Mouse (Mus musculus): Measurements from ENCODE around the gene Cd109. TPM values are rescaled to one million over a fixed set of nuclear protein-coding genes. Genes with fewer than 3 reads are reported as not detected.

Gene Cd109
- polyA plus RNA-seq, 1 experiment from 2014 or later: 6.1 TPM

DNA sequence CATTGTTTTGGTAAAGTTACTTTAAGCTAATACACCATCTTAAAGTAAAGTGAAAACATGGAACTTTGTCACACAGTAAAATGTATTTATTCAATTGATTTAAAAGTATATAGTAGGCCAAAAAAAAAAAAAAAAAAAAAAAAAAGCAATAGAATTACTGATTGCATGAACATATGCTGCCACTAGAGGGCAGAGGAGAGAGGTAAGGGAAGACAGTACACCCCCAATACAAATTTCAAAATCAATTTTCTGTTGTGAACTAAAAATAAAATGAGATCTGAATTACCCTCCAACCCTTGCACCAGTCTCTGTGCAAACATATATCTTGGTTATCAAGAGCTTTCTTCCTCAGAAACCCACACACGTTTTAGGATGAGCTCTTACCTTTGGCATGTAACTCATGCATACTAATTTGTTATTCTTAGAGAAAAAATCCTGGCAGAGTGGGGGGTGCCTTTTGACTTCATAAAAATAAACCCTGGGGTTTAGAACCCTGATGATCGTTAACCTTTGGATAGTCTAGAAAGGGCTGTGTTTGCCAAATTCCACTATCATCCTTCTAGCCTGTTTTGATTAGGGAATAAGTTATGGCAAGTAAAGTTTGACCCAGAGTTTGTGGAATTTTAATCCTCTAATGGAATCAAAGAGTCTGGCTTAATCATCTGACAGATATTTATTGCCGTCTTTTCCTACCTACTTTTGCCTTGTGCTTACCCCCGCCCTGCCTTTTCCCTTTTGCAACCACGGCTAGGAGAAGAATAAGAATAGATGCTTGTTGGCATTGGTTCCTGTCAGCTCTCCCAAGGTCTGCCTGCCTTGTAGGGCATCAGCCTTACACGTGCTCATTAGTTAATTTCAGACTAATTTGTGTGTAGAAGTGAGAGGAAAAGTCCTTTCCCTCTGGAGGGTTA lies 105.8 kb downstream of the Cd109 start:
- Histone ChIP-seq H3K4me1 (ENCODE audit: control insufficient read depth in 2 of 2, insufficient read depth in 2 of 2, low read length in 2 of 2) (no peaks in the 10 kb centered on the region), H3K27me3 (ENCODE audit: control insufficient read depth, insufficient read depth, low read length) (no peaks in the 10 kb centered on the region), H3K27ac (replicated peaks in 1 of 2; ENCODE audit: control insufficient read depth in 1 of 2, insufficient read depth in 1 of 2, low read depth in 2 of 2, low read length in 2 of 2) (no peak overlapping the region), H3K9ac (ENCODE audit: low read length) (no peak overlapping the region), H3K36me3 (ENCODE audit: control insufficient read depth, insufficient read depth, low read length) (no peaks in the 10 kb centered on the region), H3K4me2 (ENCODE audit: low read length) (no peak overlapping the region), H3K9me3 (ENCODE audit: control insufficient read depth, low read length) (no peaks in the 10 kb centered on the region), H3K4me3 (ENCODE audit: control insufficient read depth in 1 of 2, insufficient read depth in 1 of 2, low read depth in 1 of 2, low read length in 2 of 2) (no peak overlapping the region)
- 71% methylated on average over 6 of the region's 6 CpGs for WGBS
- ATAC-seq (ENCODE audit: insufficient number of reproducible peaks, insufficient read depth, low FRiP score, low read depth): no peak

- Histone ChIP-seq H3K9ac (ENCODE audit: low read length) (no peak overlapping the region), H3K4me1 (ENCODE audit: control insufficient read depth in 2 of 2, insufficient read depth in 2 of 2, low read length in 2 of 2) (peaks cover 8 to 10% of the 10 kb centered on the region in 2 experiments; a peak in 2 of 4 replicates), H3K27ac (replicated peaks in 1 of 2; ENCODE audit: control insufficient read depth in 1 of 2, insufficient read depth in 1 of 2, low read depth in 2 of 2, low read length in 2 of 2) (no peak overlapping the region), H3K9me3 (ENCODE audit: control insufficient read depth, low read length) (no peaks in the 10 kb centered on the region; the same call in 1 of the 2 replicates), H3K4me3 (ENCODE audit: control insufficient read depth in 1 of 2, insufficient read depth in 1 of 2, low read depth in 1 of 2, low read length in 2 of 2) (no peak overlapping the region), H3K36me3 (ENCODE audit: control insufficient read depth, insufficient read depth, low read length) (no peaks in the 10 kb centered on the region), H3K4me2 (ENCODE audit: low read length) (no peak overlapping the region; the same call in 1 of the 2 replicates), H3K27me3 (ENCODE audit: control insufficient read depth, insufficient read depth, low read length) (no peaks in the 10 kb centered on the region)
- no peak for ATAC-seq (ENCODE audit: insufficient number of reproducible peaks, insufficient read depth, low FRiP score, low read depth)
- whole genome bisulfite sequencing: 37% methylated on average over 6 of the region's 6 CpGs
These were observed 116.6 kb downstream of the Cd109 start for GRCm38 (mm10) chr9:78731931-78732330.

GRCm38 (mm10) chr9:78735519-78735918 lies 120.2 kb downstream of the Cd109 start:
- no peak overlapping the region for H3K27ac ChIP-seq (replicated peaks in 1 of 2; ENCODE audit: control insufficient read depth in 1 of 2, insufficient read depth in 1 of 2, low read depth in 2 of 2, low read length in 2 of 2)

DNA sequence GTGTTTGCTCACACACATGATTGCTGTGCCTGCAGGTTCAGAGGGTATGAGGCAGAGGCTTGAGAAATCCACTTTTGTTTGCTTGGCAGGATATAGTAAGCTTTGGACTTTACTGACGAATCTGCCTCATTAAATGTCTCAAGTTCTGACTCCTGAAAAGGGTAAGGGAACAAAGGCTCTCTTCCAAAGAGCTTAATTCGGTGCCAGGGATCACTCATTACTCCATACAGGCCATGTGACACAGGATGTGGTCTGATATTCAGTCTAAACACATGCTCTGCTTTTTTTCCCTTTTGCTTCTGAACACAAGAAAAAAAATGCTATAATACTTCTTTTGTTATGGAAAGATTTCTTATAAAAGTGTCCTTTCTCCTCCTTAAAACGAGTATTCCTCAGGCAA lies 126.7 kb downstream of the Cd109 start:
- peaks cover 2 to 8% of the 10 kb centered on the region in 2 experiments; a peak in 3 of 4 replicates for H3K4me1 ChIP-seq (ENCODE audit: control insufficient read depth in 2 of 2, insufficient read depth in 2 of 2, low read length in 2 of 2)
- no peaks in the 10 kb centered on the region for H3K9me3 ChIP-seq (ENCODE audit: control insufficient read depth, low read length)
- H3K4me2 ChIP-seq (ENCODE audit: low read length): no peak overlapping the region
- H3K9ac ChIP-seq (ENCODE audit: low read length): no peak overlapping the region
- no peak for ATAC-seq (ENCODE audit: insufficient number of reproducible peaks, insufficient read depth, low FRiP score, low read depth)
- no peak overlapping the region for H3K4me3 ChIP-seq (ENCODE audit: control insufficient read depth in 1 of 2, insufficient read depth in 1 of 2, low read depth in 1 of 2, low read length in 2 of 2)
- H3K27ac ChIP-seq (replicated peaks in 1 of 2; ENCODE audit: control insufficient read depth in 1 of 2, insufficient read depth in 1 of 2, low read depth in 2 of 2, low read length in 2 of 2): no peak overlapping the region
- no peaks in the 10 kb centered on the region for H3K36me3 ChIP-seq (ENCODE audit: control insufficient read depth, insufficient read depth, low read length)
- no peaks in the 10 kb centered on the region for H3K27me3 ChIP-seq (ENCODE audit: control insufficient read depth, insufficient read depth, low read length)
- WGBS: 60% methylated on average over 3 of the region's 3 CpGs

More at GRCm38 (mm10) chr9:78735519-78735918, 120.2 kb downstream of the Cd109 start:
- Histone ChIP-seq H3K9ac (ENCODE audit: low read length) (no peak overlapping the region), H3K4me2 (ENCODE audit: low read length) (no peak overlapping the region), H3K27me3 (ENCODE audit: control insufficient read depth, insufficient read depth, low read length) (no peaks in the 10 kb centered on the region), H3K4me1 (ENCODE audit: control insufficient read depth in 2 of 2, insufficient read depth in 2 of 2, low read length in 2 of 2) (peaks cover 8 to 10% of the 10 kb centered on the region in 2 experiments; a peak in 2 of 4 replicates), H3K4me3 (ENCODE audit: control insufficient read depth in 1 of 2, insufficient read depth in 1 of 2, low read depth in 1 of 2, low read length in 2 of 2) (no peak overlapping the region), H3K36me3 (ENCODE audit: control insufficient read depth, insufficient read depth, low read length) (no peaks in the 10 kb centered on the region), H3K9me3 (ENCODE audit: control insufficient read depth, low read length) (no peaks in the 10 kb centered on the region; the same call in 1 of the 2 replicates)
- WGBS: 61% methylated on average over 3 of the region's 3 CpGs
- no peak for ATAC-seq (ENCODE audit: insufficient number of reproducible peaks, insufficient read depth, low FRiP score, low read depth)

DNA sequence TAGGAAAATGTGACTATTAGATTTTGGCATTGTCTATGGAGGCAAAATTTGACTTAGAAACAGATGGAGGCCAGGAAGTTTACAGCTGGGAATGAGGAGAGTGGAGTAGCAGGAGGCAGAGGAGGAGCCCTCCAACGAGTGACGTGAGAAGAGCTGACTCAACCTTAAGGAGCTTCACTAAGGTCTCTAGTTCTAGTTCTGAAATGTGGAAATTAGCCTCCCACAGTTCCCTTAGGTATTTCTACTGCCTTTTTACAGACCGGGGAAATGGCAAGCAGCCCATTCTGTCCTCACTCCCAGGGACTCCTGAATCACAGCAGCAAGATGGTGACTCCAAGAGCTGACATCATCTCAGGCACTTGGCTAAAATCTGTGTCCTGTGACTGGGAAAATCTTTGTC lies 134.9 kb downstream of the Cd109 start:
- Histone ChIP-seq H3K4me3 (ENCODE audit: control insufficient read depth in 1 of 2, insufficient read depth in 1 of 2, low read depth in 1 of 2, low read length in 2 of 2) (no peak overlapping the region), H3K27ac (replicated peaks in 1 of 2; ENCODE audit: control insufficient read depth in 1 of 2, insufficient read depth in 1 of 2, low read depth in 2 of 2, low read length in 2 of 2) (no peak overlapping the region), H3K9ac (ENCODE audit: low read length) (no peak overlapping the region), H3K9me3 (ENCODE audit: control insufficient read depth, low read length) (no peaks in the 10 kb centered on the region), H3K4me1 (ENCODE audit: control insufficient read depth in 2 of 2, insufficient read depth in 2 of 2, low read length in 2 of 2) (peaks cover 2 to 5% of the 10 kb centered on the region in 2 experiments; a peak in 3 of 4 replicates), H3K36me3 (ENCODE audit: control insufficient read depth, insufficient read depth, low read length) (no peaks in the 10 kb centered on the region), H3K27me3 (ENCODE audit: control insufficient read depth, insufficient read depth, low read length) (no peaks in the 10 kb centered on the region), H3K4me2 (ENCODE audit: low read length) (no peak overlapping the region)
- 49% methylated on average over 3 of the region's 3 CpGs for WGBS
- ATAC-seq (ENCODE audit: insufficient number of reproducible peaks, insufficient read depth, low FRiP score, low read depth): no peak

Other genes starting within 250 kb of the Cd109 start
- not detected in 2 replicates for gene Dppa5a, start 247.4 kb upstream of the Cd109 start, polyA plus RNA-seq (2014; fragmentation: Nextera tagmentation; extraction: Ambion mirVana)
- gene Ooep, start 236.8 kb upstream of the Cd109 start, polyA plus RNA-seq (2014; fragmentation: Nextera tagmentation; extraction: Ambion mirVana): 0.51 and 0.66 TPM in 2 replicates
- gene Ddx43, start 219.8 kb upstream of the Cd109 start, polyA plus RNA-seq (2014; fragmentation: Nextera tagmentation; extraction: Ambion mirVana): 0.08 and 0.30 TPM in 2 replicates
- gene Cgas, start 172.3 kb upstream of the Cd109 start, polyA plus RNA-seq (2014; fragmentation: Nextera tagmentation; extraction: Ambion mirVana): 0.77 and 0.88 TPM in 2 replicates
- gene Mto1, start 167.3 kb upstream of the Cd109 start, polyA plus RNA-seq (2014; fragmentation: Nextera tagmentation; extraction: Ambion mirVana): 30.6 and 33.6 TPM in 2 replicates
- 0.78 and 0.88 TPM in 2 replicates for gene Gm17324, start 166.8 kb upstream of the Cd109 start, polyA plus RNA-seq (2014; fragmentation: Nextera tagmentation; extraction: Ambion mirVana)
- gene Eef1a1, start 126.4 kb upstream of the Cd109 start, polyA plus RNA-seq (2014; fragmentation: Nextera tagmentation; extraction: Ambion mirVana): 3,749 and 4,011 TPM in 2 replicates
- 8.7 and 10.3 TPM in 2 replicates for gene Slc17a5, start 27.5 kb upstream of the Cd109 start, polyA plus RNA-seq (2014; fragmentation: Nextera tagmentation; extraction: Ambion mirVana)

Data from heart, embryonic 14.5 days (tissue).